Mouse (Mus musculus) olfactory bulb, adult 2 months (tissue): ENCODE data around the gene Dok5. TPM values are rescaled to one million over a fixed set of nuclear protein-coding genes. Genes with fewer than 3 reads are reported as not detected.

Experiments used
- H3K27ac ChIP-seq: fragments of 200-500 bp; 2 replicates; pipeline ENCODE4 v1.5.1; 2012; ENCODE audit warnings: low read depth, low read length; ENCODE audit not compliant: insufficient read depth
- H3K4me1 ChIP-seq: fragments of 200-500 bp; 2 replicates; pipeline ENCODE4 v1.6.1; 2012; ENCODE audit warnings: low read length; ENCODE audit not compliant: control insufficient read depth, insufficient read depth
- H3K4me3 ChIP-seq: fragments of 200-500 bp; 2 replicates; pipeline ENCODE4 v1.5.1; 2012; ENCODE audit warnings: mild to moderate bottlenecking, low read depth, low read length, moderate library complexity; ENCODE audit not compliant: insufficient read depth
- CTCF ChIP-seq: fragments of 200-500 bp; IDR thresholded peaks from 2 replicates; pipeline ENCODE4 v1.5.1; 2012; ENCODE audit warnings: low read depth, mild to moderate bottlenecking, low read length, moderate library complexity; ENCODE audit not compliant: insufficient read depth
- POLR2A ChIP-seq: fragments of 200-500 bp; IDR thresholded peaks from 2 replicates; pipeline ENCODE4 v1.6.1; 2012; ENCODE audit warnings: mild to moderate bottlenecking, low read depth, low read length, moderate library complexity; ENCODE audit not compliant: insufficient read depth
- WGBS: fragments of 180-500 bp; shearing (Covaris S2); methylation state at CpG from one replicate; pipeline ENCODE4 v1.1.7; 2018; 5-methylcytosine and 5-hydroxymethylcytosine counted together
- polyA plus RNA-seq: library from polyadenylated mRNA; stranded (reverse); fragments of >200 nt; gene quantifications from 2 replicates; pipeline ENCODE4 v1.2.4, GENCODE M21; 2012; ENCODE audit warnings: low replicate concordance; ENCODE audit not compliant: missing spikeins, insufficient read depth, insufficient read length

The Dok5 gene
- polyA plus RNA-seq, 1 experiment: not detected

DNA sequence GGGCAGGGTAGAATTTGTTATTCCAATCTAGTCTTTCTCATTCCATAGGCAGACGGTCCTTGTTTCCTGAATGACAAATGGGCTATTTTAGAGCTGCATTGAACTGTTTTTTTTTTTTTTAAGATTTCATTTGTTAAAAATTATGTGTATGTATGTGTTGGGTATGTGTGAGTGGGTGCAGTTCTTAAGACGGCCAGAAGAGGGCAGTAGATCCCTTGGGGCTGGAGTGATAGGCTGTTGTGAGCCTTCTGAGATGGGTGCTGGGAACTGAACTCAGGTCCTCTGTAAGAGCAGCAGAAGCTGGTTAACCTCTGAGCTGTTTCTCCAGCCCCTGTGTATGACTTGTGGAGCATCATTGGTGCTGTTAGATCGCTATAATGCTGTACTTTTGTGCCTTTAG lies 63.6 kb downstream of the Dok5 start:
- WGBS: 87% methylated on average over 3 of the region's 3 CpGs
- TF ChIP-seq POLR2A (no peak), CTCF (no peak)
- Histone ChIP-seq H3K4me3 (no peak overlapping the region), H3K4me1 (no peaks in the 10 kb centered on the region), H3K27ac (no peak overlapping the region)

GRCm38 (mm10) chr2:170802984-170803383 lies 71.4 kb downstream of the Dok5 start:
- peaks cover 4% of the 10 kb centered on the region for H3K4me1 ChIP-seq
- H3K27ac ChIP-seq: no peak overlapping the region
- 88% methylated on average over 6 of the region's 6 CpGs for WGBS
- H3K4me3 ChIP-seq: no peak overlapping the region
- no peak for TF ChIP-seq POLR2A
- TF ChIP-seq CTCF: no peak

GRCm38 (mm10) chr2:170807555-170808258 lies 76.1 kb downstream of the Dok5 start:
- WGBS: 40% methylated on average over 12 of the region's 12 CpGs
- H3K4me1 ChIP-seq: peaks cover 7% of the 10 kb centered on the region
- no peak overlapping the region for H3K27ac ChIP-seq
- no peak for TF ChIP-seq POLR2A
- no peak for TF ChIP-seq CTCF
- no peak overlapping the region for H3K4me3 ChIP-seq

GRCm38 (mm10) chr2:170808259-170808789 lies 76.7 kb downstream of the Dok5 start:
- 20% methylated on average over 10 of the region's 10 CpGs for WGBS
- H3K4me3 ChIP-seq: no peak overlapping the region
- peaks cover 7% of the 10 kb centered on the region for H3K4me1 ChIP-seq
- TF ChIP-seq CTCF (no peak), POLR2A (no peak)
- H3K27ac ChIP-seq: no peak overlapping the region

GRCm38 (mm10) chr2:170811356-170811755 lies 79.7 kb downstream of the Dok5 start:
- no peak overlapping the region for H3K4me3 ChIP-seq
- TF ChIP-seq CTCF (no peak), POLR2A (no peak)
- WGBS: 84% methylated on average over 9 of the region's 9 CpGs
- no peak overlapping the region for H3K27ac ChIP-seq
- H3K4me1 ChIP-seq: peaks cover 7% of the 10 kb centered on the region

DNA sequence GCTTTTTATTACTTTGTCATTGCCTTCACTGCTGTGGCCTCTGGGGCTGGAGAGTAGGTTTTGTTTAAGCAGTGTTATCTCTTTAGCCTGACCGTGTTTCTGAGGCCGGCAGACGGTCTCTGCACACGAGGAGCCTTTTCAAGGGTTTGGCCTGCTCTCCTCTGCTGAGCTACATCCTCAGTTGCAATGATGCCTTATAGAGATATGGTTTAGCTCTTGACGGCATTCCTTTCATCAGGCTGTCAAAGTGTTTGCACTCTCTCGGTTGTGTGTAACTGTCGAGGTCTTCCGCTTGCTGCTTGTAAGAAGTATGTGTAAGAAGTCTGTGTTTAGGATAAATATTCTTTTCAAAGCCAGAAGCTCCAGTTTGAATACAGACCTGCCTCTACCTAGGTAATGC lies 84.7 kb downstream of the Dok5 start:
- no peak for TF ChIP-seq CTCF
- TF ChIP-seq POLR2A: no peak
- WGBS: 80% methylated on average over 8 of the region's 8 CpGs
- Histone ChIP-seq H3K27ac (no peak overlapping the region), H3K4me1 (no peaks in the 10 kb centered on the region), H3K4me3 (no peak overlapping the region)

DNA sequence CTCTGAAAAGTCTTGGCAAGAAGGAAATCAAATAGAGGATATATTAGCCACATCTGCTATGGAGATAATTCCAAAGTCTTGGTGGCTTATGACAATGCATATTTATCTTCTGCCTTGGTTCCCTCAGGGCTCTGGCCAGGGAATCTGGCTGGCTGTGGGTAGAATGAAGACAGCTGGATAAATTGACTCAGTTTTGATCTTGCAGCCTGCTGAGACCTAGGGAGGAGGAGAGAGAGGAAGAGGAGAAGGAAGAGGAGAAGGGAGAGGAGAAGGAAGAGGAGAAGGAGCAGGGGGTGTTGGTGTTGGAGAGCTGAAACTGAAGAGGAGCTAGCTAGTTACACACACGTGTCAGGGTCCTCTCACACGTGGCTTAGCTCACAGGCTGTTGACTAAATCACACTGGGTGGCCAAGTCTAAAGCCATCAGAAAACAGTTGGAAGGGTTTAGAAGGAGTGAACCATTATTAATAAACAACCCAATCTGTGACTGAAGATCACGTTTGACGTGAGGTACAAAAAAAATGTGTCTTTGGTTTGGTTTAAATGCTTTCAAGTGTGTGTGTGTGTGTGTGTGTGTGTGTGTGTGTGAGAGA lies 85.6 kb downstream of the Dok5 start:
- Histone ChIP-seq H3K4me3 (no peak overlapping the region), H3K27ac (no peak overlapping the region), H3K4me1 (no peaks in the 10 kb centered on the region)
- 84% methylated on average over 4 of the region's 4 CpGs for WGBS
- TF ChIP-seq POLR2A (no peak), CTCF (no peak)

- 73% methylated on average over 17 of the region's 17 CpGs for WGBS
- H3K4me3 ChIP-seq: no peak overlapping the region
- H3K27ac ChIP-seq: no peak overlapping the region
- TF ChIP-seq POLR2A: no peak
- TF ChIP-seq CTCF: no peak
- H3K4me1 ChIP-seq: peaks cover 2% of the 10 kb centered on the region; the same call in 1 of the 2 replicates
These were observed 95.3 kb downstream of the Dok5 start for GRCm38 (mm10) chr2:170826821-170827441.

GRCm38 (mm10) chr2:170828757-170829156 lies 97.2 kb downstream of the Dok5 start:
- Histone ChIP-seq H3K4me1 (peaks cover 2% of the 10 kb centered on the region; the same call in 1 of the 2 replicates), H3K27ac (no peak overlapping the region), H3K4me3 (no peak overlapping the region)
- no peak for TF ChIP-seq POLR2A
- TF ChIP-seq CTCF: no peak
- 39% methylated on average over 7 of the region's 7 CpGs for WGBS
